Mouse (Mus musculus) A20 (cell line): ENCODE measurements around the gene Magea5.
"Not testable (repeated sequence)": the region's sequence is repeated elsewhere in the genome, so short reads cannot be mapped to it uniquely, and the experiment has no call there.

ENCODE experiments used
- DNase-seq: peaks from one replicate; pipeline ENCODE4 v3.0.0-alpha.2; 2011; ENCODE audit warnings: low read depth, low spot score

Gene Magea5

GRCm38 (mm10) chrX:155063045-155063444 is at the start of gene Magea5:
Magea5 (minus strand) TSS chrX:155063145.
- not testable (repeated sequence) for DNase-seq

DNA sequence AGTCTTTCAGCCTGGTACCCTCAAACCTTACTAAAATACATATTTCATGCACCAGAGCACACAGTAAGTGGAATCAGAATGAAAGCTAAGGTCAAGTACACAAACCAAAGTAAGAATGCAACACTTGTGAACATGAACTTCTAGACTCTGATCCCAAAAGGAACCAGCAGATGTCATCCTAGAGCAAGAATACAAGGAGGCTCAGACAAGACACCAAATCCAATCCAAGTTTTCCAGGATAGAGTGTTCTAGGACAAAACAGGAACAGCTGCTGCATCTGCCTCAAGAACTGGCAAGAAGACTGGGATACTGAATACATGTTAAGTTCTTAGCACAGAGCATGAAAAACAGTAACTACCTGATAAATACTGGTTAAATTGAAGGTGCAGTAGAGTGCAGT is 35.1 kb upstream of the Magea5 start:
- DNase-seq = peak; percentile 3

GRCm38 (mm10) chrX:155093566-155093965 is 30.6 kb upstream of the Magea5 start, which contains the start of gene Magea2:
Magea2 (minus strand) TSS chrX:155093666.
- not testable (repeated sequence) for DNase-seq

DNA sequence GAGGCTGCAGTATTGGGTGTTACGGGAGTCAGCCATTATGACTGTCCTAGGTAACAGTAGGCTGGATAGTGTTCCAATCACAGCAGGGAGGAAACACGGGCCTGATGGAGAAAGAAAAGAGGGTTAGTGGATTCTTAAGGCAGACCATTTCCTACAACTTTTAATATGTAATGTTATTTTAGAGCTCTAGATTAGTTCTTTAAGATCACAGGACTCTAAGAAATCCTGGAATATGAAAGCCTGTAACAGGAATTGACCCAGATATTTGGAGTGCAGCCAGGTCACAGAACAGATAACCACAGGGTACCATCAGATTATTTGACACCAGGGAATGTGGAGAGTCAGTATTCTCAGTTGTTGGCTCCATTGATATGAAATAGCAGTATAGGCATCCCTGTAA is 26.7 kb upstream of the Magea5 start, which contains the start of gene Magea1:
Gene Magea1, minus strand, starts transcription at position 101 of the 400 bp plus-strand sequence.
- not testable (repeated sequence) for DNase-seq
